Mouse (Mus musculus) thymus, postnatal 25 days (tissue): Measurements from ENCODE around the gene Dnajc25.

Experiments used
- DNase-seq: peaks from one replicate; pipeline ENCODE4 v3.0.0; 2022

Dnajc25 gene

GRCm38 (mm10) chr4:58994762-58995161, at the start of gene Dnajc25:
Gene Dnajc25 (plus strand): TSS chr4:58995062.
- DNase-seq, result no peak

- DNase-seq, result no peak
These were observed 46.5 kb upstream of the Dnajc25 start for GRCm38 (mm10) chr4:58948391-58948790.

- DNase-seq, result no peak
These were observed 42.2 kb upstream of the Dnajc25 start for GRCm38 (mm10) chr4:58952630-58953029.

GRCm38 (mm10) chr4:58961719-58962118, 33.1 kb upstream of the Dnajc25 start:
- DNase-seq, result no peak

- DNase-seq, result no peak
These were observed 31.6 kb upstream of the Dnajc25 start for GRCm38 (mm10) chr4:58963271-58963670.

GRCm38 (mm10) chr4:58965136-58965535, 29.7 kb upstream of the Dnajc25 start:
- DNase-seq, result no peak

- no peak for DNase-seq
These were observed 24.2 kb upstream of the Dnajc25 start for GRCm38 (mm10) chr4:58970678-58971077.

GRCm38 (mm10) chr4:58975711-58976110, 19.2 kb upstream of the Dnajc25 start:
- DNase-seq, result no peak

GRCm38 (mm10) chr4:58981421-58981820, 13.4 kb upstream of the Dnajc25 start:
- no peak for DNase-seq

- DNase-seq, result no peak
These were observed 12.1 kb upstream of the Dnajc25 start for GRCm38 (mm10) chr4:58982806-58983205.

GRCm38 (mm10) chr4:58985157-58985648, 9.7 kb upstream of the Dnajc25 start:
- DNase-seq, result peak; percentile 87

- DNase-seq, result peak; percentile 88
These were observed 8.2 kb upstream of the Dnajc25 start, which contains the start of gene Ptgr1 for GRCm38 (mm10) chr4:58986540-58987190. Gene Ptgr1 (minus strand): TSS chr4:58987119.

GRCm38 (mm10) chr4:58989303-58989898, 5.5 kb upstream of the Dnajc25 start:
- no peak for DNase-seq

GRCm38 (mm10) chr4:58990609-58991434, 4.0 kb upstream of the Dnajc25 start:
- no peak for DNase-seq

GRCm38 (mm10) chr4:58992195-58992594, 2.7 kb upstream of the Dnajc25 start:
- DNase-seq, result no peak

GRCm38 (mm10) chr4:58995251-58995693, 410 bp downstream of the Dnajc25 start:
- DNase-seq, result no peak

- no peak for DNase-seq
These were observed 2.2 kb downstream of the Dnajc25 start for GRCm38 (mm10) chr4:58997081-58997480.

- DNase-seq, result no peak
These were observed 3.8 kb downstream of the Dnajc25 start for GRCm38 (mm10) chr4:58998688-58999087.

- peak; percentile 75 for DNase-seq
These were observed 4.8 kb downstream of the Dnajc25 start for GRCm38 (mm10) chr4:58999686-59000085.

- DNase-seq, result peak; percentile 64
These were observed 5.8 kb downstream of the Dnajc25 start for GRCm38 (mm10) chr4:59000614-59001013.

GRCm38 (mm10) chr4:59002948-59003805, 8.3 kb downstream of the Dnajc25 start, which contains the start of gene Gm20503:
Gene Gm20503 (plus strand): TSS chr4:59003210.
- DNase-seq, result peak; percentile 93

GRCm38 (mm10) chr4:59003806-59004200, 8.9 kb downstream of the Dnajc25 start:
- no peak for DNase-seq
